Mouse (Mus musculus): ENCODE results near the gene Casp7. TPM values are rescaled to one million over a fixed set of nuclear protein-coding genes. Genes with fewer than 3 reads are reported as not detected.
A peak's percentile ranks its signal among the peaks of the same experiment; 100 is the strongest.

The Casp7 gene
- polyA plus RNA-seq, 1 experiment from 2014 or later: 26.0 TPM

- Histone ChIP-seq H3K4me1 (ENCODE audit: control insufficient read depth, insufficient read depth, low read length) (peaks cover 16% of the 10 kb centered on the region), H3K27me3 (ENCODE audit: control insufficient read depth, insufficient read depth, low read depth, low read length) (no peaks in the 10 kb centered on the region), H3K27ac (ENCODE audit: low read length) (peak overlapping the region; percentile 38; the same call in 1 of the 2 replicates), H3K9ac (ENCODE audit: low read depth, low read length) (no peak overlapping the region), H3K4me3 (ENCODE audit: low read depth, low read length) (no peak overlapping the region), H3K4me2 (ENCODE audit: low read length) (no peak overlapping the region), H3K9me3 (replicated peaks; ENCODE audit: control insufficient read depth, low read length, poor library complexity, severe bottlenecking) (no peaks in the 10 kb centered on the region), H3K36me3 (ENCODE audit: control insufficient read depth, insufficient read depth, low read length) (no peaks in the 10 kb centered on the region)
- WGBS: 50% methylated on average over 9 of the region's 9 CpGs
- no peak for ATAC-seq
Measured at GRCm38 (mm10) chr19:56425492-56425891, 28.6 kb downstream of the Casp7 start.

GRCm38 (mm10) chr19:56430369-56430768 lies 33.4 kb downstream of the Casp7 start:
- ATAC-seq: no peak
- Histone ChIP-seq H3K27me3 (ENCODE audit: control insufficient read depth, insufficient read depth, low read depth, low read length) (no peaks in the 10 kb centered on the region), H3K4me1 (ENCODE audit: control insufficient read depth, insufficient read depth, low read length) (peaks cover 8% of the 10 kb centered on the region; the same call in 1 of the 2 replicates), H3K9ac (ENCODE audit: low read depth, low read length) (no peak overlapping the region), H3K4me3 (ENCODE audit: low read depth, low read length) (no peak overlapping the region), H3K36me3 (ENCODE audit: control insufficient read depth, insufficient read depth, low read length) (no peaks in the 10 kb centered on the region; the same call in 1 of the 2 replicates), H3K4me2 (ENCODE audit: low read length) (no peak overlapping the region), H3K27ac (ENCODE audit: low read length) (no peak overlapping the region), H3K9me3 (replicated peaks; ENCODE audit: control insufficient read depth, low read length, poor library complexity, severe bottlenecking) (no peaks in the 10 kb centered on the region)
- 71% methylated on average over 8 of the region's 8 CpGs for WGBS

GRCm38 (mm10) chr19:56432706-56433105 lies 35.8 kb downstream of the Casp7 start:
- Histone ChIP-seq H3K4me1 (ENCODE audit: control insufficient read depth, insufficient read depth, low read length) (no peaks in the 10 kb centered on the region), H3K9me3 (replicated peaks; ENCODE audit: control insufficient read depth, low read length, poor library complexity, severe bottlenecking) (no peaks in the 10 kb centered on the region), H3K4me3 (ENCODE audit: low read depth, low read length) (no peak overlapping the region), H3K27me3 (ENCODE audit: control insufficient read depth, insufficient read depth, low read depth, low read length) (no peaks in the 10 kb centered on the region), H3K27ac (ENCODE audit: low read length) (no peak overlapping the region), H3K36me3 (ENCODE audit: control insufficient read depth, insufficient read depth, low read length) (no peaks in the 10 kb centered on the region; the same call in 1 of the 2 replicates), H3K4me2 (ENCODE audit: low read length) (no peak overlapping the region), H3K9ac (ENCODE audit: low read depth, low read length) (no peak overlapping the region)
- 76% methylated on average over 10 of the region's 10 CpGs for WGBS
- no peak for ATAC-seq

- 91% methylated on average over 7 of the region's 7 CpGs for WGBS
- Histone ChIP-seq H3K4me1 (ENCODE audit: control insufficient read depth, insufficient read depth, low read length) (no peaks in the 10 kb centered on the region), H3K4me2 (ENCODE audit: low read length) (no peak overlapping the region), H3K27ac (ENCODE audit: low read length) (no peak overlapping the region), H3K27me3 (ENCODE audit: control insufficient read depth, insufficient read depth, low read depth, low read length) (no peaks in the 10 kb centered on the region), H3K9ac (ENCODE audit: low read depth, low read length) (no peak overlapping the region), H3K4me3 (ENCODE audit: low read depth, low read length) (no peak overlapping the region), H3K9me3 (replicated peaks; ENCODE audit: control insufficient read depth, low read length, poor library complexity, severe bottlenecking) (no peaks in the 10 kb centered on the region), H3K36me3 (ENCODE audit: control insufficient read depth, insufficient read depth, low read length) (no peaks in the 10 kb centered on the region; the same call in 1 of the 2 replicates)
- ATAC-seq: no peak
Measured at GRCm38 (mm10) chr19:56433581-56433980, 36.7 kb downstream of the Casp7 start.

- Histone ChIP-seq H3K4me2 (ENCODE audit: low read length) (no peak overlapping the region), H3K27ac (ENCODE audit: low read length) (no peak overlapping the region), H3K9me3 (replicated peaks; ENCODE audit: control insufficient read depth, low read length, poor library complexity, severe bottlenecking) (no peaks in the 10 kb centered on the region), H3K4me3 (ENCODE audit: low read depth, low read length) (no peak overlapping the region), H3K27me3 (ENCODE audit: control insufficient read depth, insufficient read depth, low read depth, low read length) (no peaks in the 10 kb centered on the region), H3K36me3 (ENCODE audit: control insufficient read depth, insufficient read depth, low read length) (no peaks in the 10 kb centered on the region; the same call in 1 of the 2 replicates), H3K9ac (ENCODE audit: low read depth, low read length) (no peak overlapping the region), H3K4me1 (ENCODE audit: control insufficient read depth, insufficient read depth, low read length) (no peaks in the 10 kb centered on the region)
- 83% methylated on average over 13 of the region's 13 CpGs for WGBS
- ATAC-seq: no peak
Measured at GRCm38 (mm10) chr19:56436380-56436779, 39.5 kb downstream of the Casp7 start.

GRCm38 (mm10) chr19:56438357-56439071 lies 41.6 kb downstream of the Casp7 start:
- ATAC-seq: no peak
- H3K9ac ChIP-seq (ENCODE audit: low read depth, low read length): no peak overlapping the region
- H3K27ac ChIP-seq (ENCODE audit: low read length): no peak overlapping the region
- H3K4me2 ChIP-seq (ENCODE audit: low read length): no peak overlapping the region
- no peaks in the 10 kb centered on the region for H3K9me3 ChIP-seq (replicated peaks; ENCODE audit: control insufficient read depth, low read length, poor library complexity, severe bottlenecking)
- WGBS: 82% methylated on average over 7 of the region's 7 CpGs
- no peak overlapping the region for H3K4me3 ChIP-seq (ENCODE audit: low read depth, low read length)
- H3K4me1 ChIP-seq (ENCODE audit: control insufficient read depth, insufficient read depth, low read length): no peaks in the 10 kb centered on the region
- no peaks in the 10 kb centered on the region for H3K27me3 ChIP-seq (ENCODE audit: control insufficient read depth, insufficient read depth, low read depth, low read length)
- H3K36me3 ChIP-seq (ENCODE audit: control insufficient read depth, insufficient read depth, low read length): no peaks in the 10 kb centered on the region; the same call in 1 of the 2 replicates

GRCm38 (mm10) chr19:56439072-56439434 lies 42.1 kb downstream of the Casp7 start:
- no peaks in the 10 kb centered on the region; the same call in 1 of the 2 replicates for H3K36me3 ChIP-seq (ENCODE audit: control insufficient read depth, insufficient read depth, low read length)
- no peak overlapping the region for H3K27ac ChIP-seq (ENCODE audit: low read length)
- WGBS: 90% methylated on average over 6 of the region's 6 CpGs
- H3K4me3 ChIP-seq (ENCODE audit: low read depth, low read length): no peak overlapping the region
- no peak overlapping the region for H3K9ac ChIP-seq (ENCODE audit: low read depth, low read length)
- no peaks in the 10 kb centered on the region for H3K27me3 ChIP-seq (ENCODE audit: control insufficient read depth, insufficient read depth, low read depth, low read length)
- H3K4me1 ChIP-seq (ENCODE audit: control insufficient read depth, insufficient read depth, low read length): no peaks in the 10 kb centered on the region
- no peak overlapping the region for H3K4me2 ChIP-seq (ENCODE audit: low read length)
- ATAC-seq: no peak
- no peaks in the 10 kb centered on the region for H3K9me3 ChIP-seq (replicated peaks; ENCODE audit: control insufficient read depth, low read length, poor library complexity, severe bottlenecking)

- Histone ChIP-seq H3K27ac (ENCODE audit: low read length) (no peak overlapping the region), H3K4me3 (ENCODE audit: low read depth, low read length) (no peak overlapping the region), H3K27me3 (ENCODE audit: control insufficient read depth, insufficient read depth, low read depth, low read length) (no peaks in the 10 kb centered on the region), H3K4me2 (ENCODE audit: low read length) (no peak overlapping the region), H3K9me3 (replicated peaks; ENCODE audit: control insufficient read depth, low read length, poor library complexity, severe bottlenecking) (no peaks in the 10 kb centered on the region), H3K9ac (ENCODE audit: low read depth, low read length) (no peak overlapping the region), H3K4me1 (ENCODE audit: control insufficient read depth, insufficient read depth, low read length) (no peaks in the 10 kb centered on the region), H3K36me3 (ENCODE audit: control insufficient read depth, insufficient read depth, low read length) (no peaks in the 10 kb centered on the region)
- no peak for ATAC-seq
- WGBS: 84% methylated on average over 14 of the region's 14 CpGs
Measured at GRCm38 (mm10) chr19:56443445-56443844, 46.5 kb downstream of the Casp7 start.

- H3K36me3 ChIP-seq (ENCODE audit: control insufficient read depth, insufficient read depth, low read length): no peaks in the 10 kb centered on the region
- WGBS: 88% methylated on average over 4 of the region's 4 CpGs
- H3K4me3 ChIP-seq (ENCODE audit: low read depth, low read length): no peak overlapping the region
- no peak overlapping the region for H3K9ac ChIP-seq (ENCODE audit: low read depth, low read length)
- H3K4me2 ChIP-seq (ENCODE audit: low read length): no peak overlapping the region
- H3K4me1 ChIP-seq (ENCODE audit: control insufficient read depth, insufficient read depth, low read length): no peaks in the 10 kb centered on the region
- no peaks in the 10 kb centered on the region for H3K27me3 ChIP-seq (ENCODE audit: control insufficient read depth, insufficient read depth, low read depth, low read length)
- ATAC-seq: no peak
- no peaks in the 10 kb centered on the region for H3K9me3 ChIP-seq (replicated peaks; ENCODE audit: control insufficient read depth, low read length, poor library complexity, severe bottlenecking)
- no peak overlapping the region for H3K27ac ChIP-seq (ENCODE audit: low read length)
Measured at GRCm38 (mm10) chr19:56448784-56449183, 51.9 kb downstream of the Casp7 start.
